Mouse (Mus musculus) liver, postnatal 0 days (tissue): ENCODE results near the gene Wdr64. TPM values are rescaled to one million over a fixed set of nuclear protein-coding genes. Genes with fewer than 3 reads are reported as not detected.
A peak's percentile ranks its signal among the peaks of the same experiment; 100 is the strongest.

ENCODE experiments used
- ATAC-seq: fragments of 200-750 bp; cut with Nextera tagmentation; 2 replicates; pipeline ENCODE4 v1.8.0; 2017; ENCODE audit warnings: mild to moderate bottlenecking, moderate library complexity
- DNase-seq: peaks from one replicate; pipeline ENCODE4 v3.0.0-alpha.2; 2016
- H3K27ac ChIP-seq: fragments of 300-500 bp; sonication (generic); 2 replicates; pipeline ENCODE4 v1.5.1; 2014; ENCODE audit warnings: antibody characterized with exemption, moderate library complexity, mild to moderate bottlenecking, low read depth
- H3K27me3 ChIP-seq: fragments of 300-500 bp; sonication (generic); 2 replicates; pipeline ENCODE4 v1.6.1; 2014; ENCODE audit warnings: low read length, control low read depth, mixed read lengths; ENCODE audit not compliant: insufficient read depth
- H3K36me3 ChIP-seq: fragments of 300-500 bp; sonication (generic); replicated peaks from 2 replicates; pipeline ENCODE4 v1.6.1; 2014; ENCODE audit warnings: mild to moderate bottlenecking, control low read depth, low read length, moderate library complexity, mixed read lengths; ENCODE audit not compliant: insufficient read depth
- H3K4me1 ChIP-seq: fragments of 300-500 bp; sonication (generic); 2 replicates; pipeline ENCODE4 v1.6.1; 2014; ENCODE audit warnings: antibody characterized with exemption, mild to moderate bottlenecking, control low read depth; ENCODE audit not compliant: insufficient read depth
- H3K4me2 ChIP-seq: fragments of 300-500 bp; sonication (generic); 2 replicates; pipeline ENCODE4 v1.6.1; 2014; ENCODE audit warnings: low read depth, mild to moderate bottlenecking, low read length, moderate library complexity, mixed read lengths
- H3K4me3 ChIP-seq: fragments of 300-500 bp; sonication (generic); 2 replicates; pipeline ENCODE4 v1.5.1; 2014; ENCODE audit warnings: low read depth, low read length
- H3K9ac ChIP-seq: fragments of 300-500 bp; sonication (generic); replicated peaks from 2 replicates; pipeline ENCODE4 v1.6.1; 2014; ENCODE audit warnings: mild to moderate bottlenecking, moderate library complexity
- H3K9me3 ChIP-seq: fragments of 300-500 bp; sonication (generic); 2 replicates; pipeline ENCODE4 v1.6.1; 2016; ENCODE audit warnings: mild to moderate bottlenecking, control low read depth, low read length, mixed read lengths
- CTCF ChIP-seq: sonication (generic); IDR thresholded peaks from 2 replicates; pipeline ENCODE4 v1.5.1; 2016; ENCODE audit warnings: antibody characterized with exemption, low read depth
- EP300 ChIP-seq: IDR thresholded peaks from 2 replicates; pipeline ENCODE4 v1.6.1; 2016; ENCODE audit warnings: antibody characterized with exemption, low read depth, mild to moderate bottlenecking
- WGBS: fragments of 180-500 bp; shearing (Covaris S2); extraction: QIAGEN DNeasy Blood & Tissue Kit; methylation state at CpG from one replicate; pipeline ENCODE4 v1.1.7; 2014; ENCODE audit not compliant: insufficient replicate concordance; 5-methylcytosine and 5-hydroxymethylcytosine counted together
- polyA plus RNA-seq: library from polyadenylated mRNA; unstranded; fragments of >200 nt; fragmentation: Nextera tagmentation; extraction: Ambion mirVana; gene quantifications from 2 replicates; pipeline ENCODE4 v1.2.1, GENCODE M21; 2015

Wdr64 gene
- polyA plus RNA-seq, 1 experiment from 2014 or later = not detected

DNA sequence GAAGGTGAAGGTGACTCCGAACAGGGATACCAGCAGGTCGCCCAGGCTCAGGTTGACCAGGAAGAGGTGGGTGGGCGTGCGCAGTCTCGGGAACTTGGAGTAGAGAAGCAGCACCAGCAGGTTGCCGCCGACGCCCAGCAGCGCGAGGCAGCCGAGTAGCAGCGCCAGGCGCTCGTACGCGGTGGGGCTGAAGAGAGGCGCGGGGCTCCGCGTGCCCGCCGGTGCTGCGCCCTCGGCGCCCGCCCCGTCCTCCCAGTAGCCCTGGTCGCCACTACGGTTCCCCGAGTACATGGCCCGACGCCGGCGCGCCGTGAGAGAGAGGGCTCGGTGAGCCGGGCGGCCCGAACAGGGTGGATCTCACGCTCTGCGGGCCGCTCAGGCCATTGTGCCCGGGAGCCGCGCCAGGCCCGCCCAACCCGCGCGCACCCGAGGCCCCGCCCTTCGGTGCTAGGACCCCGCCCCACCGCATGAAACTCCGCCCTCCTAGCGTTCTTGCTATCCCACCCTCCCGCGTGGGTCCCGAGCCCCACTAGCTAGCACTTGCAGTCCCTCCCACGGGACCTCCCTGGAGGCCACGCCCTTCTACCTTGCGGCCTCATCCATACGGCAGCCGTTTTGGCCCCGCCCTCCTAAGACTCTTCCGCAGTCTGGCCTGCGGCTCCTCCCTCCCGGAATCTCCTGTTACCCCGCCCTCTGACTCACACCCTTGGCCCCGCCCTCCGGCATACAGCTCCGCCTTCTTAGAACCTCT, 6.0 kb upstream of the Wdr64 start, which contains the start of the genes Opn3 and Chml:
Gene Opn3, minus strand, starts transcription at position 531 of the 751 bp plus-strand sequence.
Gene Chml, minus strand, starts transcription at position 656 of the 751 bp plus-strand sequence.
- 2% methylated on average over 39 of the region's 73 CpGs for WGBS

DNA sequence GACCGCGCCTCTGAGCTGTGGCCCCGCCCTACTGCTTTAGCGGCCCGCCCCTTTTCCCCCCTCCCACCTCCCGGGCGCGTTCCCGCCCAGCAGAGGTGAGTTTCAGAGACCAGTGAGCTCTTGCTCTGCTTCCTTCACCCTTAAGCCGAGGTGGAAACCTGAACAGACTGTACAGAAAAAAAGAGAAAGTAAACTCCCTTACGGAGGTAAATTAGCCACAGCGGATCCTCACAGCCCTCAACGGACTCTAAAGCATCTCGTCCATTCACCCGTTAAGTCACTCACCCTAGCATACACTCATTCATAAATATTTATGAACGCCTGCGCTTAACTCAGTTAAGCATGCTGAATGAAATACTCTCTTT, 5.4 kb upstream of the Wdr64 start:
- Histone ChIP-seq H3K9ac (peak overlapping the region; percentile 47), H3K36me3 (peaks cover 2% of the 10 kb centered on the region; the same call in 1 of the 2 replicates), H3K9me3 (no peaks in the 10 kb centered on the region), H3K4me3 (peak overlapping the region; percentile 82), H3K4me2 (peak overlapping the region; percentile 85), H3K4me1 (peaks cover 18% of the 10 kb centered on the region), H3K27me3 (no peaks in the 10 kb centered on the region), H3K27ac (0 out of 2 replicates have a peak overlapping the region, but pooled peaks have one; percentile 29)
- DNase-seq (no peak), ATAC-seq (no peak)
- under 1% methylated on average over 17 of the region's 17 CpGs for WGBS
- TF ChIP-seq EP300 (no peak; the same call in 1 of the 2 replicates), CTCF (no peak)

More for the DNA sequence above, 6.0 kb upstream of the Wdr64 start, which contains the start of the genes Opn3 and Chml:
- peak; percentile 96 for ATAC-seq
- Histone ChIP-seq H3K4me2 (peak within 1 kb of the TSS; percentile 85), H3K9me3 (no peaks in the 10 kb centered on the region), H3K36me3 (peaks cover 8% of the 10 kb centered on the region; the same call in 1 of the 2 replicates), H3K9ac (peak within 1 kb of the TSS; percentile 88), H3K27ac (peak within 1 kb of the TSS; percentile 86), H3K4me3 (peak within 1 kb of the TSS; percentile 82), H3K27me3 (no peaks in the 10 kb centered on the region), H3K4me1 (peaks cover 18% of the 10 kb centered on the region)
- DNase-seq = peak; percentile 99
- no peak for TF ChIP-seq CTCF
- no peak; the same call in 1 of the 2 replicates for TF ChIP-seq EP300

DNA sequence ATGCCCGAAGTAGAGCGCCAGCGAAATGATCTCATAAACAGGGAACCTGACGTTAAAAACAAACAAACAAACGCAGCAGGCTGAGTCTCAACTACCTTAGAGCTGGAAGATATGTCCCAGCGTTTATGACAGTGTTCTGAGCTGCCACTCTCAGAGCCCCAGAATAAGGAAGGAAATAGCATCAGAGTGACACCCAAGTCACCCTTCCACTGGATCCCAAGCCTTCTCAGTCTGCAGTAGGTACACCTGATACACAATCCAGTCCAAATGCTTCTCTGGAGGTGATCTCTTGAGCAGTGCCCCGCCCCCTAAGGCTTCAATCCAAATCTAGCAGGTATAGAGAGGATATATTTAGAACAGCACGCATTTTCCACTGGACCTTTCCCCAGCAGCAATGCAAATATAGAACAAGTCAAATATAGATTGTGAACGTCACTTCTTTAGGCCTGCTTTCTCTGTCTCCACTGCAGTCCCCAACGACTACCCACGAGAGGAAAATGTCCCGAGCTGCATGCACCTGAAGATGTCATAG, 4.9 kb upstream of the Wdr64 start:
- Histone ChIP-seq H3K9ac (peak overlapping the region; percentile 47; the same call in 1 of the 2 replicates), H3K9me3 (no peaks in the 10 kb centered on the region), H3K4me3 (peak overlapping the region; percentile 82), H3K27ac (0 out of 2 replicates have a peak overlapping the region, but pooled peaks have one; percentile 29), H3K4me2 (peak overlapping the region; percentile 85), H3K27me3 (no peaks in the 10 kb centered on the region), H3K4me1 (peaks cover 18% of the 10 kb centered on the region), H3K36me3 (no peaks in the 10 kb centered on the region)
- TF ChIP-seq EP300 (no peak), CTCF (no peak)
- 31% methylated on average over 12 of the region's 12 CpGs for WGBS
- DNase-seq (peak; percentile 16), ATAC-seq (no peak)

DNA sequence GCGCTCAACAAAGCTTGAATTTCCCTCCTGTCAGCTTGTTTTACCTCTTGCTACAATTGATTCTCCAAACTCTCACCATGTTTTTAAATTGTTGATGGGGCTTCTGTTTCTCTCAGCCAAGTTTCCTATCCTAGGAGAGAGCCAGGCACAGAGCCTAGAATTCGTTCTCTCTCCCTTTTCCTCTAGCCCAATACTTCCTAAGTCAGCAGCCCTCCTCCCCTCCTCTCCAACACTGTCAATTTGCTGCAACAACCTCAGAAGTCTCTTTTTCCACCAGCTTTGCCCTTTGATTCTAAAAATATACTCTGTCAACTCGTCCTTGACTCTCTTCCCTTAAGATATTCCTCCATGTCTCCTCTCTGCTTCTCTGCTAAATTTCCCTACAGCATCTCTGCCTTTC, 982 bp downstream of the Wdr64 start:
- 57% methylated on average over 3 of the region's 3 CpGs for WGBS
- Histone ChIP-seq H3K27me3 (no peaks in the 10 kb centered on the region), H3K4me1 (peaks cover 6% of the 10 kb centered on the region; the same call in 1 of the 2 replicates), H3K4me2 (no peak overlapping the region), H3K9ac (no peak overlapping the region), H3K9me3 (no peaks in the 10 kb centered on the region), H3K36me3 (no peaks in the 10 kb centered on the region), H3K27ac (no peak overlapping the region), H3K4me3 (no peak overlapping the region)
- DNase-seq = no peak
- ATAC-seq = no peak
- TF ChIP-seq CTCF = no peak
- no peak for TF ChIP-seq EP300

DNA sequence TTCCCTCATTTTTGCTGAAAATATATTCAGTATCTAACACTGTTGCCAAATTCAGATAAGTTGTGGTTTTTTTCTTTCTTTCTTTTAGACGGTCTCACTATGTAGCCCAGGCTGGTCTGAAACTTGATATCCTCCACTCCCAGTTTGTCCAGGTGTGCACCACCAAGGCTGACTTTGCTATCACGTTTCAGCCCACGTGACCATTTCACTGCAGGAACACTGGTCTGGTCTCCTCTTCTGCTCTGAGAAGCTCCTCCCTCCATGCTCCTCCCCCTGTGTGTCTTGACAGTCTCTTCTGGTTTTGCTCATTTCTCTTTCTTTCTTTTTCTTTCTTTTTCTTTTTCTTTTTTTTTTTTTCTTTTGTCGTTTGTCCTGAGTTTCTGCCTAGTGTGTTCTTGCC, 1.4 kb downstream of the Wdr64 start:
- no peak for ATAC-seq
- TF ChIP-seq EP300 (no peak), CTCF (no peak)
- H3K27ac ChIP-seq = no peak overlapping the region
- H3K4me2 ChIP-seq = no peak overlapping the region
- WGBS = 20% methylated on average over 4 of the region's 4 CpGs
- H3K9me3 ChIP-seq = no peaks in the 10 kb centered on the region
- H3K9ac ChIP-seq = no peak overlapping the region
- peaks cover 6% of the 10 kb centered on the region; the same call in 1 of the 2 replicates for H3K4me1 ChIP-seq
- H3K4me3 ChIP-seq = no peak overlapping the region
- H3K27me3 ChIP-seq = no peaks in the 10 kb centered on the region
- H3K36me3 ChIP-seq = no peaks in the 10 kb centered on the region
- no peak for DNase-seq

DNA sequence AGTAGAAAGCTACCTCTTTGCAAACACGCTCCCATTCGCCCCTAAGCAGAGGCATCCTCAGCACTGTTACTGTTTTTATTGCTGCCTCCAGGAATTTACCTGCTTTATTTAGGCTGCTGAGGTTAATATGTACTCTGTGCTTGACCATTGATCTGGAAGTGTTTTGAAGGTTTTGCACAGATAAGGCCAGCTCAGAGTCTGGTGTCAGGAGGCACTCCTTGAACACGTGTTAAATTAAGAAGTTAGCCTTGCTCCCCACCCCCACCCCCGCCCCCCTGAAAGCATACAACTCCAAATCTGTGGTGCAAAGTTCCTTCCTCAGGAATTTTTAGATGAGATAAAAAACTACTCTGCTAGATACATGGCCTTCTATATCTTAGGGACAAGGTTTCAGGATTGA, 2.8 kb downstream of the Wdr64 start:
- 43% methylated on average over 4 of the region's 4 CpGs for WGBS
- Histone ChIP-seq H3K9me3 (no peaks in the 10 kb centered on the region), H3K9ac (no peak overlapping the region), H3K4me2 (no peak overlapping the region), H3K36me3 (no peaks in the 10 kb centered on the region), H3K27me3 (no peaks in the 10 kb centered on the region), H3K4me3 (no peak overlapping the region), H3K4me1 (peaks cover 6% of the 10 kb centered on the region; the same call in 1 of the 2 replicates), H3K27ac (no peak overlapping the region)
- TF ChIP-seq EP300 (no peak), CTCF (no peak)
- no peak; the same call in 1 of the 2 replicates for ATAC-seq
- no peak for DNase-seq
